Mouse (Mus musculus): ENCODE data around the gene Wbp1l.

- TF ChIP-seq POLR2A (IDR thresholded peaks at IDR 0.05; ENCODE audit: extremely low read depth, insufficient read depth, low read length) (no peak), CTCF (IDR thresholded peaks at IDR 0.05; ENCODE audit: extremely low read depth, insufficient read depth, low read length) (no peak)
Observed at GRCm38 (mm10) chr19:46679720-46680383, 81.0 kb downstream of the Wbp1l start.
